Mouse (Mus musculus): ENCODE results near the gene Aph1a.
"Not testable (repeated sequence)": the region's sequence is repeated elsewhere in the genome, so short reads cannot be mapped to it uniquely, and the experiment has no call there.

Aph1a gene

GRCm38 (mm10) chr3:95887596-95887995 is 6.2 kb upstream of the Aph1a start:
- DNase-seq (ENCODE audit: low spot score in 2 of 2), result no peak

- no peak for DNase-seq (ENCODE audit: low spot score in 2 of 2)
These were observed 4.1 kb upstream of the Aph1a start for GRCm38 (mm10) chr3:95889664-95890063.

- DNase-seq (ENCODE audit: low spot score in 2 of 2), result peak in 1 of 2 experiments; percentile 51
These were observed 2.3 kb upstream of the Aph1a start, which contains the start of gene BC028528 for GRCm38 (mm10) chr3:95891211-95892065. Gene BC028528 (minus strand): TSS chr3:95892005.

GRCm38 (mm10) chr3:95892066-95893052 is 1.4 kb upstream of the Aph1a start:
- no peak for DNase-seq (ENCODE audit: low spot score in 2 of 2)

GRCm38 (mm10) chr3:95893126-95893525 is 643 bp upstream of the Aph1a start:
- DNase-seq (ENCODE audit: low spot score in 2 of 2), result no peak

GRCm38 (mm10) chr3:95894317-95895160 is 770 bp downstream of the Aph1a start:
- peak in 1 of 2 experiments; percentile 54 for DNase-seq (ENCODE audit: low spot score in 2 of 2)

GRCm38 (mm10) chr3:95895501-95895900 is 1.7 kb downstream of the Aph1a start:
- DNase-seq (ENCODE audit: low spot score in 2 of 2), result not testable (repeated sequence)

- DNase-seq (ENCODE audit: low spot score in 2 of 2), result no peak
These were observed 6.2 kb downstream of the Aph1a start for GRCm38 (mm10) chr3:95899800-95900524.

GRCm38 (mm10) chr3:95901616-95902372 is 8.0 kb downstream of the Aph1a start:
- no peak for DNase-seq (ENCODE audit: low spot score in 2 of 2)

GRCm38 (mm10) chr3:95902373-95902625 is 8.5 kb downstream of the Aph1a start:
- DNase-seq (ENCODE audit: low spot score in 2 of 2), result no peak

- no peak for DNase-seq (ENCODE audit: low spot score in 2 of 2)
These were observed 8.9 kb downstream of the Aph1a start for GRCm38 (mm10) chr3:95902643-95903042.

- no peak for DNase-seq (ENCODE audit: low spot score in 2 of 2)
These were observed 10.2 kb downstream of the Aph1a start for GRCm38 (mm10) chr3:95903753-95904502.

GRCm38 (mm10) chr3:95904568-95904967 is 10.8 kb downstream of the Aph1a start, which contains the start of gene Car14:
Gene Car14 (minus strand): TSS chr3:95904691.
- peak in 1 of 2 experiments; percentile 27 for DNase-seq (ENCODE audit: low spot score in 2 of 2)

- DNase-seq (ENCODE audit: low spot score in 2 of 2), result no peak
These were observed 11.6 kb downstream of the Aph1a start for GRCm38 (mm10) chr3:95905146-95905939.

GRCm38 (mm10) chr3:95905940-95906492 is 12.2 kb downstream of the Aph1a start:
- peak in 1 of 2 experiments; percentile 35 for DNase-seq (ENCODE audit: low spot score in 2 of 2)

GRCm38 (mm10) chr3:95906860-95907259 is 13.1 kb downstream of the Aph1a start:
- DNase-seq (ENCODE audit: low spot score in 2 of 2), result no peak

GRCm38 (mm10) chr3:95907613-95908012 is 13.8 kb downstream of the Aph1a start:
- DNase-seq (ENCODE audit: low spot score in 2 of 2), result no peak

- DNase-seq (ENCODE audit: low spot score in 2 of 2), result no peak
These were observed 20.9 kb downstream of the Aph1a start for GRCm38 (mm10) chr3:95914706-95915105.
